Mouse (Mus musculus): Measurements from ENCODE around the gene Hist4h4. TPM values are rescaled to one million over a fixed set of nuclear protein-coding genes. Genes with fewer than 3 reads are reported as not detected.

Hist4h4 gene
- 0.62 and 1.0 TPM in 2 replicates for polyA plus RNA-seq (2012; rRNA removed)

DNA sequence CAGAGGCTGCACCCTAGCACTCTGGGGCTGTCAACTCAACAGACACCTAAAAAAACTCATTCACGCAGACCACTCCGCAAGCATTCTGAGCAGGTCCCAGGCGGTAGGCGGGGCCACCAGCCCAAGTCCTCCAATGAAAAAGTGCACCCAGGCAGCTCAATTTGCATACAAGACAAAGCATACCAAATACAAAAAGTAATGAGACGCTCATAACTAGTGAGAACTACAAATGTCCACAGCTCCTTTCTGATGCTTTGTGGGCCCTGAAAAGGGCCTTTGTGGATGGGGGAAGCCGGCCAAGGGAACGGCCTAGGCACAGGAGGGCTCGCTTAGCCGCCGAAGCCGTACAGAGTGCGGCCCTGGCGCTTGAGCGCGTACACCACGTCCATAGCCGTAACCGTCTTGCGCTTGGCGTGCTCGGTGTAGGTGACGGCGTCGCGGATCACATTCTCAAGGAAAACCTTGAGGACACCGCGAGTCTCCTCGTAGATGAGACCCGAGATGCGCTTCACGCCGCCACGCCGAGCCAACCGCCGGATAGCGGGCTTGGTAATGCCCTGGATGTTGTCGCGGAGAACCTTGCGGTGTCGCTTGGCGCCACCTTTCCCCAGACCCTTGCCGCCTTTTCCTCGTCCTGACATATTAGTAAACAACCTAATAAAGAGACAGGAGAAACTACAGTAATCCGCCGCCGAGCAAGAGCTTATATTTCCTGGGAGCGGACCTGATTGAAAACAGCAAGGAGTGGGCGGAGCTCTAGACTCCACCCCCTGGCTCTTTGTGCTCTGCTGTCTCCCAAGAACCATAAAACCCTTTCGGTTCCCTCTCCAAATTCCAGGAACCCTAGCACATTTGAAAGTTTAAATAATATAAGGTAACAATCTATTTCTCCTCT, at the start of gene Hist4h4:
TSS of gene Hist4h4 (minus strand) at position 677 of the 895 bp plus-strand sequence.
- Histone ChIP-seq H3K4me1 (ENCODE audit: control insufficient read depth, insufficient read depth, low read length) (peaks cover 2% of the 10 kb centered on the region; the same call in 1 of the 2 replicates), H3K4me3 (replicated peaks; ENCODE audit: insufficient read depth, low read depth, low read length) (peak within 1 kb of the TSS; percentile 80), H3K27ac (ENCODE audit: insufficient read depth, low read length) (peak within 1 kb of the TSS; percentile 96), H3K27me3 (ENCODE audit: control insufficient read depth, insufficient read depth, low read length) (no peaks in the 10 kb centered on the region)
- WGBS: under 1% methylated on average over 50 of the region's 50 CpGs
- TF ChIP-seq POLR2A (IDR thresholded peaks at IDR 0.05; ENCODE audit: borderline replicate concordance, insufficient read depth, low read length) (peak; percentile 98; the same call in 1 of the 2 replicates), CTCF (IDR thresholded peaks at IDR 0.05; ENCODE audit: borderline replicate concordance, insufficient read depth, low read depth, low read length) (no peak)
- DNase-seq: peak; percentile 95 to 98

DNA sequence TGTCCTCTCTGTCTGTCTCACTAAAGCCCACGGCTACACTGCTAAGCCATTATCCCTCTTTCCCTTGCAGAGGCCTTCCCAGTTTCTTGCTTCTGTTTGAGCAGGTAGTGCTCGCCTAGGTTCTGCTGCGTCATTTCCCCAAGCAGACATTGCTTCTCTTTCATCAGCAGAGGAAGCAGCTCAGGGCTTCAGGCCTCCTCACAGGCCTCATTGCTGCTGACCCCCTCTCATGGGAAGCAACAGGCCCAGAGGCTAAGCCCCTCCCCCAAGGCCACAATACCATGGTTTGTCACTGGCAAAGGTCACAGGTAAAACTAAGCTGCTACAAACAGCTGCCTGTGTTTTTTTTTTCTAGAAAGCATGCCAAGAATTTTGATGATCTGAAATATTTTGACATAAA, 48.5 kb upstream of the Hist4h4 start:
- Histone ChIP-seq H3K4me3 (replicated peaks; ENCODE audit: insufficient read depth, low read depth, low read length) (no peak overlapping the region), H3K4me1 (ENCODE audit: control insufficient read depth, insufficient read depth, low read length) (no peaks in the 10 kb centered on the region), H3K27me3 (ENCODE audit: control insufficient read depth, insufficient read depth, low read length) (no peaks in the 10 kb centered on the region), H3K27ac (ENCODE audit: insufficient read depth, low read length) (no peak overlapping the region)
- WGBS: 75% methylated on average over 3 of the region's 3 CpGs
- TF ChIP-seq CTCF (IDR thresholded peaks at IDR 0.05; ENCODE audit: borderline replicate concordance, insufficient read depth, low read depth, low read length) (no peak), POLR2A (IDR thresholded peaks at IDR 0.05; ENCODE audit: borderline replicate concordance, insufficient read depth, low read length) (no peak)
- DNase-seq: no peak

DNA sequence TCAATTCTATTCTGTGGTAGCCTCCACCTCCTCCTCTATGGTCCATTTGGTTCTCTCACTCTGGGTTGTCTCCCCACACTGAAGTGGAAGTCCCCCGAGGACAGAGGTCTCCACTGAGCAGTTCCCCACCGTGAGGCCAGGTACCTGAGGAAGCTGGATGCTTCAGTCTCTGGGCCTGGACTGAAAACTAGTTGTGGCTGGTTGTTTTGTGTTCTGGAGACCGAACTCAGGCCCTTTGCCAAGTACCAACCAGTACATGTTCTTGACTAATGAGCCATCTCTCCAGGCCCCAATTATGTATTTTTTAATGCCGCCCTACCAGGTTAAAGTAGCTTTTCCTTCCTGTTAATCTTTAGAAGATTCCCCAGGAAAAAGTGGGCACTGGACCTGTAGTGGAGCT, 48.1 kb upstream of the Hist4h4 start:
- no peak overlapping the region for H3K4me3 ChIP-seq (replicated peaks; ENCODE audit: insufficient read depth, low read depth, low read length)
- DNase-seq: no peak
- no peaks in the 10 kb centered on the region for H3K4me1 ChIP-seq (ENCODE audit: control insufficient read depth, insufficient read depth, low read length)
- H3K27ac ChIP-seq (ENCODE audit: insufficient read depth, low read length): no peak overlapping the region
- no peaks in the 10 kb centered on the region for H3K27me3 ChIP-seq (ENCODE audit: control insufficient read depth, insufficient read depth, low read length)
- no peak for TF ChIP-seq POLR2A (IDR thresholded peaks at IDR 0.05; ENCODE audit: borderline replicate concordance, insufficient read depth, low read length)
- no peak for TF ChIP-seq CTCF (IDR thresholded peaks at IDR 0.05; ENCODE audit: borderline replicate concordance, insufficient read depth, low read depth, low read length)
- WGBS: 81% methylated on average over 4 of the region's 4 CpGs

DNA sequence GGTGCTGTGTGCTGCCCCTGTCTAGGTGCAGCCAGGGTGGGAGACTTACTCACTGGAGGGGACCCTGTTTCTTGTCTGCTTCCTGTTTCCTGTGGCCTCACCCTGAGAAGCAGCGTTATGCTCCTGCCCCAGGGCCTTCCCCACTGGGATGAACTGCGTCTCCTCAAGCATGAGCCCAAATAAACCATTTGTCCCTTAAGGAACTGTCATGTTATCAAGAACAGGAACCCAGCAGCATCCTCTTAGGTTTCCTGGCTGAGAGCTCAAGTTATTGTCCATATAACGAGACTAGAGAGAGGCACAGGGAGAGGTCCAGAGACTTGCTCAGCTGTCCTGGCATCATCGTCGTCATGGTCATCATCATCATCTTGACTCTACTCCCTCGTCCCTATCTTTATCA, 46.1 kb upstream of the Hist4h4 start:
- TF ChIP-seq CTCF (IDR thresholded peaks at IDR 0.05; ENCODE audit: borderline replicate concordance, insufficient read depth, low read depth, low read length): no peak
- no peak for TF ChIP-seq POLR2A (IDR thresholded peaks at IDR 0.05; ENCODE audit: borderline replicate concordance, insufficient read depth, low read length)
- H3K27ac ChIP-seq (ENCODE audit: insufficient read depth, low read length): no peak overlapping the region
- WGBS: 72% methylated on average over 6 of the region's 6 CpGs

DNA sequence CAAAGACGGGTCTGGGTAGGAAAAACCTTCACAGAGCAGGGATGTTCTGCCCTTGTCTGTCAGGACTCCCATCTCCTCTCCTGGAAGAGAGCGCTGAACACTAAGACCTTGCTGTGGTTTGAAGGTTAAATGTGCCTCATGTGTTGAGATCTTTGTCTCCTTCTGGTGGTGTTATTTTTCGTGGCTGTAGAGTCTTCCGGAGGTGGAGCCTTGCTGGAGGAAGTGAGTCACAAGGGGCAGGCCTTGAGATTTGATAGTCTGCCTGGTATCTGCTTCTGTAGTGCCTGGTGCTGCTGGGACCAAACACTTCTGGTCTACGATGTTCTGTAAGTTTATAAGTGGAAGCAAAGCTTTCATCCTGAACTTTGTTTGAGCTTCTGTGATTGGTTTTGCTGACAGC, 44.8 kb upstream of the Hist4h4 start:
- WGBS: 82% methylated on average over 5 of the region's 5 CpGs
- DNase-seq: no peak
- TF ChIP-seq POLR2A (IDR thresholded peaks at IDR 0.05; ENCODE audit: borderline replicate concordance, insufficient read depth, low read length) (no peak), CTCF (IDR thresholded peaks at IDR 0.05; ENCODE audit: borderline replicate concordance, insufficient read depth, low read depth, low read length) (no peak)
- H3K4me1 ChIP-seq (ENCODE audit: control insufficient read depth, insufficient read depth, low read length): no peaks in the 10 kb centered on the region
- H3K4me3 ChIP-seq (replicated peaks; ENCODE audit: insufficient read depth, low read depth, low read length): no peak overlapping the region
- H3K27ac ChIP-seq (ENCODE audit: insufficient read depth, low read length): no peak overlapping the region
- H3K27me3 ChIP-seq (ENCODE audit: control insufficient read depth, insufficient read depth, low read length): no peaks in the 10 kb centered on the region

More for the DNA sequence above, 46.1 kb upstream of the Hist4h4 start:
- Histone ChIP-seq H3K27me3 (ENCODE audit: control insufficient read depth, insufficient read depth, low read length) (no peaks in the 10 kb centered on the region), H3K4me3 (replicated peaks; ENCODE audit: insufficient read depth, low read depth, low read length) (no peak overlapping the region), H3K4me1 (ENCODE audit: control insufficient read depth, insufficient read depth, low read length) (no peaks in the 10 kb centered on the region)
- no peak for DNase-seq

DNA sequence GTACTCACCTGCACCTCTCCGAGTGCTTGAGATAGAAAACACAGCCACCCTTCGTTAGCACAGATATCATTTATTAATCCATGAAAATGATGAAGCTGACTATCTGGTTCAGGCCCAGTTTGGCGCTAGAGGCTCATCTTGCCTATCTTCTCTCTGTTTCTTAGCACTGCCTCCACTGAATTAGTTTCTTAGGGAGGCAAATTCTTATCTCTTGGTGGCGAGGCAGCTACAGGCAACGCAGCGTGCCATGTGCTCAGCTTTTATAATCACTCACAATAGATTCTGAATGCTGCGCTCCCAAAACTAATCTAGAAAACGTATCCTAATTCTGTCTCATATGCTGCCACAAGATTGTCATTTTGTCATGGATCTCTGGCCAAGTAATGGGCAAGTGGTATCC, 44.2 kb upstream of the Hist4h4 start:
- H3K27me3 ChIP-seq (ENCODE audit: control insufficient read depth, insufficient read depth, low read length): no peaks in the 10 kb centered on the region
- DNase-seq: no peak
- H3K27ac ChIP-seq (ENCODE audit: insufficient read depth, low read length): no peak overlapping the region
- H3K4me3 ChIP-seq (replicated peaks; ENCODE audit: insufficient read depth, low read depth, low read length): no peak overlapping the region
- no peak for TF ChIP-seq CTCF (IDR thresholded peaks at IDR 0.05; ENCODE audit: borderline replicate concordance, insufficient read depth, low read depth, low read length)
- TF ChIP-seq POLR2A (IDR thresholded peaks at IDR 0.05; ENCODE audit: borderline replicate concordance, insufficient read depth, low read length): no peak
- no peaks in the 10 kb centered on the region for H3K4me1 ChIP-seq (ENCODE audit: control insufficient read depth, insufficient read depth, low read length)
- 86% methylated on average over 8 of the region's 8 CpGs for WGBS

DNA sequence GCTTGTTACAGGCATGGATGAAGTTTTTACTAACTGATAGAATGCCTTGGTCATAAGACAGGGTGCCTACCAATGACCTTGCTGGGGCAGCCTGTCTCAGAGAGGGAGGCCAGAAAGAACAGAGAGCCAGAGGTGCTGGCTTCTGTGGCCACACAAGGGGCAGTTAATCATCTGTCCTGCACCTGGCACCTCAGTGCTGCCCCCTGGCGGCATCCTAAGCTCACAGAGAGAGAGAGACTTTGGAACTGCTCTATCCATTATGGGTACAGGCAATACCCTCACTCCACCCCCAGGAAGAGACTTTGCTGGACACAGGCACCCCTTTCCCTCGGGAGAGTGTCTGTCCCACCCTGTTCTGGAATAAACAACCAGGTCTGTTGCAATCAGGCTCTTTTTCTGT, 43.6 kb upstream of the Hist4h4 start:
- 27% methylated on average over 2 of the region's 2 CpGs for WGBS
- H3K4me1 ChIP-seq (ENCODE audit: control insufficient read depth, insufficient read depth, low read length): no peaks in the 10 kb centered on the region
- TF ChIP-seq POLR2A (IDR thresholded peaks at IDR 0.05; ENCODE audit: borderline replicate concordance, insufficient read depth, low read length) (no peak), CTCF (IDR thresholded peaks at IDR 0.05; ENCODE audit: borderline replicate concordance, insufficient read depth, low read depth, low read length) (peak; percentile 34)
- H3K4me3 ChIP-seq (replicated peaks; ENCODE audit: insufficient read depth, low read depth, low read length): no peak overlapping the region
- no peaks in the 10 kb centered on the region for H3K27me3 ChIP-seq (ENCODE audit: control insufficient read depth, insufficient read depth, low read length)
- peak; percentile 20 to 26 for DNase-seq
- no peak overlapping the region for H3K27ac ChIP-seq (ENCODE audit: insufficient read depth, low read length)

DNA sequence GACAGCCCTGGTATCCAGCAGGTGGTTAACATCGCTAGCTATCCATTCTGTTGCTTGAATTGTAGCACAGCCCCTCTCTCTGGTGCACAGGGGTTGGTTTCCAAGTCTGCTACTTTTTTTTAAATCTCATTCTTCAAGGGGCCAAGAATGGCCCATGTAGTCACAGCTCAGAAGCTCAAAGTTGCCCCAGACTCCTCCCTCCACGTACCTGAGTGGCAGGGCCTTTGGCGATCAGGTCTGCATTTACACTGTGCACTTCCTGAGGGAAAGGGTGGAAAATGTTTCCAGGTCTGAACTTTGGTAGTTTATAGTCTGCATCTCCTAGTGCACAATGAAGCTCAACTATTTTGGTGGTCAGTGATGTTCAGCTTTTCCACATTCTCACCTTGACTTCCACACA, 43.1 kb upstream of the Hist4h4 start:
- TF ChIP-seq CTCF (IDR thresholded peaks at IDR 0.05; ENCODE audit: borderline replicate concordance, insufficient read depth, low read depth, low read length) (no peak), POLR2A (IDR thresholded peaks at IDR 0.05; ENCODE audit: borderline replicate concordance, insufficient read depth, low read length) (no peak)

More for the DNA sequence above, 43.1 kb upstream of the Hist4h4 start:
- no peak overlapping the region for H3K27ac ChIP-seq (ENCODE audit: insufficient read depth, low read length)
- WGBS: 98% methylated on average over 3 of the region's 3 CpGs
- no peak overlapping the region for H3K4me3 ChIP-seq (replicated peaks; ENCODE audit: insufficient read depth, low read depth, low read length)
- H3K27me3 ChIP-seq (ENCODE audit: control insufficient read depth, insufficient read depth, low read length): no peaks in the 10 kb centered on the region
- no peak for DNase-seq
- H3K4me1 ChIP-seq (ENCODE audit: control insufficient read depth, insufficient read depth, low read length): no peaks in the 10 kb centered on the region

All from cerebellum, adult 2 months (tissue).